ENCODE assay signal across 22 mouse cellular contexts in the genomic region with DNA sequence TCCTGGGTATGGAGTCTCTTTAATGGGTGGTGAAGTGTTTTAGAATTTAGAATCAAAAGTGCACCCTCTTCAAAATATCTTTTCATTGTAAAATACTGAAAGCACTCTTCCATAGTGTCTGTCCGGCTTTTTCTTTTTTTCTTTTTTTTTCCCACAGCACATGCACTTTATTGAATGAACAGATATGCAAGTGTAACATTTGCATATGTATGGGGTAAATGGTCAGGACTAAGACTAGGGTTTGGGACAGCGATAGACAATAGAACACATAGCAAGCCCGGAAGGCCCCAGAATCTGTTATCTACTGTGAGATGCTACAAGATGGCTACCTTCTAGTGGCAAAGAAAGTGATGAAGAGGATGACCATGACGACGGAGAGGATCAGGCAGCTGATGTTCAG. TPM values are rescaled to one million over a fixed set of nuclear protein-coding genes. Genes with fewer than 3 reads are reported as not detected.
"Had no signal": no experiment of that assay in that cellular context is flagged by ENCODE, and none has a peak within 500 bp of the region (broad histone marks: within the 10 kb centered on the region; RNA-seq: fewer than 3 reads in every experiment).

No protein-coding gene starts in this region.

- H3K27ac ChIP-seq: neural tube, embryonic 12.5 days; neural tube, embryonic 13.5 days; neural tube, embryonic 15.5 days; stomach, embryonic 15.5 days; stomach, postnatal 0 days had no signal

- H3K9me3 ChIP-seq: neural tube, embryonic 12.5 days; neural tube, embryonic 13.5 days; neural tube, embryonic 15.5 days; stomach, embryonic 15.5 days had no signal

- H3K4me2 ChIP-seq: neural tube, embryonic 12.5 days; neural tube, embryonic 13.5 days; neural tube, embryonic 15.5 days; stomach, embryonic 15.5 days had no signal

- H3K36me3 ChIP-seq: neural tube, embryonic 12.5 days; neural tube, embryonic 13.5 days; neural tube, embryonic 15.5 days; stomach, embryonic 15.5 days had no signal

- H3K4me1 ChIP-seq: stomach, embryonic 15.5 days had no signal

- H3K27me3 ChIP-seq: neural tube, embryonic 12.5 days; neural tube, embryonic 13.5 days; neural tube, embryonic 15.5 days; stomach, embryonic 15.5 days had no signal

- H3K4me3 ChIP-seq: neural tube, embryonic 12.5 days; neural tube, embryonic 13.5 days; neural tube, embryonic 15.5 days; stomach, embryonic 15.5 days had no signal

- DNase-seq: retina, postnatal 1 day; right cerebral cortex, postnatal 14 days; right cerebral cortex, postnatal 25 days; right cerebral cortex, postnatal 4 days; spleen, adult 18-20 months; thymus, adult 18-20 months; thymus, adult 2 months; thymus, postnatal 14 days; thymus, postnatal 25 days; thymus, postnatal 36 days; thymus, postnatal 4 days had no signal

- H3K9ac ChIP-seq: neural tube, embryonic 12.5 days; neural tube, embryonic 13.5 days; neural tube, embryonic 15.5 days; stomach, embryonic 15.5 days had no signal

RNA-seq across cellular contexts. Expression of a gene that starts 3.2 kb away (rescaled TPM):
- total RNA-seq: neutrophil, adult 5-6 weeks had no signal
- polyA plus RNA-seq: spleen, adult 2 months had no signal

RNA-seq across cellular contexts. Expression of a gene that starts 3.5 kb away (rescaled TPM):
- total RNA-seq: neutrophil, adult 5-6 weeks had no signal
- polyA plus RNA-seq: small intestine, adult 2 months; stomach, embryonic 14.5 days; stomach, embryonic 15.5 days; stomach, postnatal 0 days; thymus, adult 2 months; thymus, postnatal 0 days; urinary bladder, adult 2 months had no signal
